Mouse (Mus musculus): ENCODE results near the gene Psmc4. TPM values are rescaled to one million over a fixed set of nuclear protein-coding genes. Genes with fewer than 3 reads are reported as not detected.

The Psmc4 gene
- polyA plus RNA-seq, 1 experiment from 2014 or later = 384 TPM

Other genes starting within 250 kb of the Psmc4 start
- 2.3 and 3.1 TPM in 2 replicates for gene Zfp626, start 242.9 kb downstream of the Psmc4 start, polyA plus RNA-seq (2015; fragmentation: Nextera tagmentation; extraction: Ambion mirVana)
- gene Zfp59, start 211.5 kb downstream of the Psmc4 start, polyA plus RNA-seq (2015; fragmentation: Nextera tagmentation; extraction: Ambion mirVana) = 4.3 and 4.7 TPM in 2 replicates
- 4.1 and 4.7 TPM in 2 replicates for gene Zfp607a, start 192.6 kb downstream of the Psmc4 start, polyA plus RNA-seq (2015; fragmentation: Nextera tagmentation; extraction: Ambion mirVana)
- gene Zfp974, start 120.6 kb downstream of the Psmc4 start, polyA plus RNA-seq (2015; fragmentation: Nextera tagmentation; extraction: Ambion mirVana) = 3.3 and 3.7 TPM in 2 replicates
- 11.9 and 15.3 TPM in 2 replicates for gene Zfp780b, start 70.9 kb downstream of the Psmc4 start, polyA plus RNA-seq (2015; fragmentation: Nextera tagmentation; extraction: Ambion mirVana)
- 3.4 and 3.9 TPM in 2 replicates for gene Zfp850, start 36.0 kb downstream of the Psmc4 start, polyA plus RNA-seq (2015; fragmentation: Nextera tagmentation; extraction: Ambion mirVana)
- gene Fcgbp, start 21.1 kb upstream of the Psmc4 start, polyA plus RNA-seq (2015; fragmentation: Nextera tagmentation; extraction: Ambion mirVana) = 11.8 and 13.9 TPM in 2 replicates
- 0.22 and 0.40 TPM in 2 replicates for gene 9530053A07Rik, start 79.4 kb upstream of the Psmc4 start, polyA plus RNA-seq (2015; fragmentation: Nextera tagmentation; extraction: Ambion mirVana)
- 147 and 150 TPM in 2 replicates for gene Fbl, start 119.6 kb upstream of the Psmc4 start, polyA plus RNA-seq (2015; fragmentation: Nextera tagmentation; extraction: Ambion mirVana)
- 11.5 and 12.4 TPM in 2 replicates for gene Dyrk1b, start 129.4 kb upstream of the Psmc4 start, polyA plus RNA-seq (2015; fragmentation: Nextera tagmentation; extraction: Ambion mirVana)
- 3.6 TPM in 2 replicates for gene Eid2, start 217.8 kb upstream of the Psmc4 start, polyA plus RNA-seq (2015; fragmentation: Nextera tagmentation; extraction: Ambion mirVana)
- gene Eid2b, start 227.6 kb upstream of the Psmc4 start, polyA plus RNA-seq (2015; fragmentation: Nextera tagmentation; extraction: Ambion mirVana) = 7.5 and 8.5 TPM in 2 replicates
- gene Selenov, start 241.1 kb upstream of the Psmc4 start, polyA plus RNA-seq (2015; fragmentation: Nextera tagmentation; extraction: Ambion mirVana) = not detected in 2 replicates